Comparison of ENCODE assay signal across 8 mouse cellular contexts in the genomic region with DNA sequence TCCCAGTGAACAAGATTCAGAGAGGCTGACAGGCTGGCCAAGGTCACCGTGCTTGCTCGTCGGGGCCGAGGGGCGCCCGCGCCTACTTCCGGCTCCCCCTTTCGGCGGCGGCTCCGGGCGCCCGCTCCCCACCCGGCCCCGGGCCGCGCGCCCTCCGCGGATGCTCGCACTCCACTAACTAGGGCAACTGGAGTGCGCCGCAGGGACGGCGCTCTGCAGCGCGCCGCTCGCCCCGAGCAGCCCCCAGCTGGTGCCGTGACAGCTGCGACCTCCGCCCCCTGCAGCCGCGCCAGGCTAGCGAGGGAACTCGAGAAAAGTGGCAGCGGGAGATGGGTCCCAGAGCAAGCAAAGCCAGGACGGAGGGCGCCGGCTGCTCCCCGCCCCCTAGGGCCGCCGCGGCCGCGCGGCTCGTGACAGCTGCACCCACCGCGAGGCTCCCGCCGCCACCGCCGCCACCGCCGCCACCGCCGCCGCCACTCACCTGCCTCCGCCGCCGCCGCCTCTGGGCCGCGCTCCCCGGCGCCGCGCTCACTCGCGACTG. TPM values are rescaled to one million over a fixed set of nuclear protein-coding genes. Genes with fewer than 3 reads are reported as not detected.
A peak's percentile ranks its signal among the peaks of the same experiment; 100 is the strongest.
DNase-seq lines count a peak whose midpoint lies in the region; ATAC-seq lines count a peak whose summit lies in the region.

No protein-coding gene starts in this region.

- H3K4me2 ChIP-seq in hindbrain, embryonic 15.5 days, result peak overlapping the region; percentile 77

- peaks cover 31% of the 10 kb centered on the region for H3K4me1 ChIP-seq in hindbrain, embryonic 15.5 days (replicated peaks)

- peak overlapping the region; percentile 75 for H3K4me3 ChIP-seq in hindbrain, embryonic 15.5 days

- intact Hi-C loops in left cerebral cortex, postnatal 36 days (cut with DNase I), result loop anchor here (5.0 to 10.0 kb wide), 2 partner anchors 71 to 182 kb away; no protein-coding TSS in a partner anchor

- H3K36me3 ChIP-seq in hindbrain, embryonic 15.5 days, result no peaks in the 10 kb centered on the region

- peak; percentile 81 for ATAC-seq in hindbrain, embryonic 15.5 days (ENCODE audit: low FRiP score, low read depth)

- H3K9ac ChIP-seq in hindbrain, embryonic 15.5 days, result peak overlapping the region; percentile 97

- H3K27me3 ChIP-seq in hindbrain, embryonic 15.5 days, result no peaks in the 10 kb centered on the region

- no peaks in the 10 kb centered on the region for H3K9me3 ChIP-seq in hindbrain, embryonic 15.5 days

- 0% methylated on average over 43 of the region's 73 CpGs for WGBS in hindbrain, embryonic 15.5 days

- DNase-seq in Muller cell, postnatal 12 days (ENCODE audit: inconsistent ontology term), result peak; percentile 71
- DNase-seq in cerebellum, adult 9-10 months, result peak; percentile 52
- peak; percentile 25 to 43 for DNase-seq in frontal cortex, postnatal 25 days (ENCODE audit: low spot score in 2 of 2)
- DNase-seq in left cerebral cortex, postnatal 36 days (ENCODE audit: low spot score in 2 of 2), result peak; percentile 54 to 71
- peak; percentile 63 for DNase-seq in mesoderm, embryonic 11.5 days (ENCODE audit: low read depth, low spot score)
- DNase-seq in right cerebral cortex, postnatal 36 days (ENCODE audit: low spot score in 2 of 2), result peak; percentile 22 to 23
- no peak for DNase-seq in adipocyte (ENCODE audit: low spot score)

- peak overlapping the region; percentile 97 for H3K27ac ChIP-seq in hindbrain, embryonic 15.5 days (replicated peaks)

RNA-seq across cellular contexts. Expression of a gene that starts 0.6 kb away (rescaled TPM):
- 14.1 and 16.8 TPM in 2 replicates for polyA plus RNA-seq in hindbrain, embryonic 15.5 days (2015; fragmentation: Nextera tagmentation; extraction: Ambion mirVana)
- 100 to 1,000 TPM; 104 to 110 TPM for total RNA-seq in left cerebral cortex, postnatal 36 days (2021)
